In genomic region chr12:65656772-65657171, GRCm38 (mm10) we compare ENCODE assay signal across 30 mouse cellular contexts.
"Had no signal": no experiment of that assay in that cellular context is flagged by ENCODE, and none has a peak within 500 bp of the region (broad histone marks: within the 10 kb centered on the region; RNA-seq: fewer than 3 reads in every experiment).

No protein-coding gene starts in this region.

- ATAC-seq: liver, embryonic 12.5 days; liver, postnatal 0 days; lung, postnatal 0 days; midbrain, embryonic 13.5 days; midbrain, embryonic 15.5 days; midbrain, embryonic 16.5 days had no signal

- H3K4me3 ChIP-seq: left cerebral cortex, adult 2 months; limb, embryonic 10.5 days; limb, embryonic 12.5 days; limb, embryonic 13.5 days; limb, embryonic 15.5 days; liver, embryonic 12.5 days; liver, embryonic 13.5 days; liver, embryonic 15.5 days; lung, embryonic 15.5 days; megakaryocyte, embryonic 14.5 days; midbrain, embryonic 10.5 days; midbrain, embryonic 12.5 days; midbrain, embryonic 13.5 days; midbrain, embryonic 15.5 days; myocyte had no signal

- H3K9ac ChIP-seq: limb, embryonic 12.5 days; limb, embryonic 13.5 days; limb, embryonic 15.5 days; liver, embryonic 12.5 days; liver, embryonic 13.5 days; liver, embryonic 14.5 days; liver, embryonic 15.5 days; liver, postnatal 0 days; lung, embryonic 14.5 days; lung, embryonic 15.5 days; midbrain, embryonic 12.5 days; midbrain, embryonic 13.5 days; midbrain, embryonic 15.5 days had no signal

- H3K27me3 ChIP-seq: limb, embryonic 12.5 days; limb, embryonic 13.5 days; limb, embryonic 15.5 days; liver, embryonic 12.5 days; liver, embryonic 13.5 days; liver, embryonic 15.5 days; lung, embryonic 15.5 days; megakaryocyte, embryonic 14.5 days; midbrain, embryonic 12.5 days; midbrain, embryonic 13.5 days; midbrain, embryonic 15.5 days had no signal

- H3K9me3 ChIP-seq: limb, embryonic 10.5 days; limb, embryonic 12.5 days; limb, embryonic 13.5 days; limb, embryonic 15.5 days; liver, embryonic 12.5 days; liver, embryonic 13.5 days; liver, embryonic 15.5 days; lung, embryonic 15.5 days; midbrain, embryonic 10.5 days; midbrain, embryonic 12.5 days; midbrain, embryonic 13.5 days; midbrain, embryonic 15.5 days had no signal

- H3K36me3 ChIP-seq: limb, embryonic 10.5 days; limb, embryonic 12.5 days; limb, embryonic 13.5 days; limb, embryonic 15.5 days; liver, embryonic 12.5 days; liver, embryonic 13.5 days; liver, embryonic 15.5 days; lung, embryonic 15.5 days; midbrain, embryonic 10.5 days; midbrain, embryonic 12.5 days; midbrain, embryonic 13.5 days; midbrain, embryonic 15.5 days had no signal

- H3K27ac ChIP-seq: left cerebral cortex, adult 2 months; limb, embryonic 10.5 days; limb, embryonic 12.5 days; limb, embryonic 13.5 days; limb, embryonic 15.5 days; liver, embryonic 12.5 days; liver, embryonic 13.5 days; liver, embryonic 14.5 days; liver, embryonic 15.5 days; lung, embryonic 15.5 days; macrophage; midbrain, embryonic 10.5 days; midbrain, embryonic 12.5 days; midbrain, embryonic 13.5 days; midbrain, embryonic 15.5 days had no signal

- DNase-seq: left cerebral cortex, postnatal 4 days; liver; liver, embryonic 13.5 days; liver, postnatal 0 days; lung, adult 18-20 months; lung, adult 2 months; lung, embryonic 14.5 days; lung, postnatal 10 days; lung, postnatal 14 days; lung, postnatal 36 days; lung, postnatal 4 days; midbrain, embryonic 14.5 days had no signal

- H3K4me1 ChIP-seq: limb, embryonic 10.5 days; limb, embryonic 12.5 days; limb, embryonic 13.5 days; limb, embryonic 15.5 days; liver, embryonic 12.5 days; liver, embryonic 13.5 days; liver, embryonic 15.5 days; lung, embryonic 15.5 days; megakaryocyte, embryonic 14.5 days; midbrain, embryonic 10.5 days; midbrain, embryonic 12.5 days; midbrain, embryonic 13.5 days; midbrain, embryonic 15.5 days had no signal
